Mouse (Mus musculus) liver, embryonic 16.5 days (tissue): ENCODE results near the gene Gm3409. TPM values are rescaled to one million over a fixed set of nuclear protein-coding genes. Genes with fewer than 3 reads are reported as not detected.

Experiments used
- polyA plus RNA-seq: library from polyadenylated mRNA; unstranded; fragments of >200 nt; fragmentation: Nextera tagmentation; extraction: Ambion mirVana; gene quantifications from 2 replicates; pipeline ENCODE4 v1.2.1, GENCODE M21; 2015

The Gm3409 gene
- polyA plus RNA-seq, 1 experiment from 2014 or later = not detected

Other genes starting within 250 kb of the Gm3409 start
- 0.04 and 0.05 TPM in 2 replicates for gene Wasf3, start 152.7 kb upstream of the Gm3409 start, polyA plus RNA-seq
- not detected in 2 replicates for gene Gm6408, start 55.7 kb upstream of the Gm3409 start, polyA plus RNA-seq
- not detected in 2 replicates for gene Gm6370, start 46.3 kb upstream of the Gm3409 start, polyA plus RNA-seq
- not detected in 2 replicates for gene 4930449I24Rik, start 35.2 kb upstream of the Gm3409 start, polyA plus RNA-seq
- gene Gm3402, start 23.5 kb upstream of the Gm3409 start, polyA plus RNA-seq = not detected in 2 replicates
- gene Gm3404, start 11.8 kb upstream of the Gm3409 start, polyA plus RNA-seq = not detected in 2 replicates
- gene Gm3415, start 18.5 kb downstream of the Gm3409 start, polyA plus RNA-seq = not detected in 2 replicates
- 0.13 and 0.20 TPM in 2 replicates for gene Gpr12, start 47.6 kb downstream of the Gm3409 start, polyA plus RNA-seq